Mouse (Mus musculus): Measurements from ENCODE around the gene Abcf2.
"Not testable (repeated sequence)": the region's sequence is repeated elsewhere in the genome, so short reads cannot be mapped to it uniquely, and the experiment has no call there.

Gene Abcf2

DNA sequence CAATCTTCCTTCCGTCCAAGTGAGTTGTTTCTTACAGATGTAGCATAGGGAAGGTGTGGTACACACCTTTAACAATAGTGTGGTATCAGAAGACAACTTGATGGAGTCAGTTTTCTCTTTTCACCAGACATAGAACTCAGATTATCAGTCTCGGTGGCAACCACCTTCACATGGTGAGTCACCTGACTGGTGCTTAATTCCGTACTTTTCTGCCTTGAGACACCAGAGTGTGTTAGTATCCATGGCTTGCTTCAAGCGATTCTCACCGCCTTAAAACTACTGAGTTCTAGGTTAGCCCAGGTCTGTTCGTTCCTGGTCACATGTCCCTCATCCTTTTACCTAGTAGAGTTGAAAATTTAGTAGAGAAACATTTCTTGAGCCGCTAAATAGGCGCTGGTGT, 8.8 kb upstream of the Abcf2 start:
- DNase-seq, result no peak

DNA sequence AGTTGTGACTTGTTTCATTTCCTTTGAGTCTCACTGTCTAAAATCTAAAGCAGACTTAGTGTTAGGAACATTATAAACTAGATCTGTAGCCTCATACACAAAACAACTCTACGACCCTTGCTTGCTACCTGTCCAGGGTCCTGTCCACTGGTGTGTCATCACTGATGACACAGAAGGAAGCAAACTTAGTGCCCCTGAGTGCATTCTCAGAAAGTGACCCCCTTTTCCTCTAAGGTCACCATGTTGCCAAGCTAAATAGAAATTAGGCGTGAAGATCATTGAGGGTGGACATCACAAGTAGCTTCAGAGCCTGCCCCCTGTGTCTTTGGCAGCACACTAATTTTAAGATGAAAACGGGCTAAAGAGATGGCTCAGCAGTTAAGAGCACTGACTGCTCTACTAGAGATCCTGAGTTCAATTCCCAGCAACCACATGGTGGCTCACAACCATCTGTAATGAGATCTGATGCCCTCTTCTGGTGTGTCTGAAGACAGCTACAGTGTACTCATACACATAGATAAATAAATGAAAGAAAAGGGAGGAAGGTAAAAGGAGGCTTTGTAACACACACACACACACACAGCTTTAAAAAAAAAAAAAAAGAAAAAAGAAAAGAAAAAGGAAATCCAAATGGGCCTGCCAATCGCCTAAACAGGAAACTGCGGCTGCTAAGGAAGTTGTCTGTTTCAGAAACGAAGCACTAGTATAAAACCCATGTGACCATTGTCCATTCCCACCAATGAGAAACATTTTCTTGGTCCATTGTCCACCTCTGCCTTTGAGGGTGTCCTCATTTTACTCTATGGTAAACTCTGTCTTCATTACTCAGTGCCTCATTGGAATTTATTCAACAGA, 1.1 kb upstream of the Abcf2 start:
- DNase-seq, result no peak

DNA sequence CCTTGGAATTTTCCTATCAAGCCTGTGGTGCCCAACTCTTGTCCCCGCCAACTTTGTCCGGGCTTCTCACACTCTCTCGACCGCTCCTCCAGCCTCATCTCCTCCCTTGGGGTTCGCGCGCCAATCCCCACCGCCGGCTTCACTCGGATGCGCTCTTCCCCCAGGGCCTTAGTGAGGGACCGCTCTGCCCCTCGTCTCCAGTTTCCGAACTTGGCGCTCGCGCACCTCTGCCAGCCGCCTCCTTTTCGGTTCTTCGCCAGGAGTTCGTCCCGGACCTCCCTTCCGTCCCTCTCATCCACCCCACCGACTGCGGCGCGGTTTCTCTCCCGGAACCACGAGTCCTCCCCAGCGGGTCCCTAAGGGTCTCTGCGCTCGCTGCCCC, 475 bp downstream of the Abcf2 start:
- no peak for DNase-seq

DNA sequence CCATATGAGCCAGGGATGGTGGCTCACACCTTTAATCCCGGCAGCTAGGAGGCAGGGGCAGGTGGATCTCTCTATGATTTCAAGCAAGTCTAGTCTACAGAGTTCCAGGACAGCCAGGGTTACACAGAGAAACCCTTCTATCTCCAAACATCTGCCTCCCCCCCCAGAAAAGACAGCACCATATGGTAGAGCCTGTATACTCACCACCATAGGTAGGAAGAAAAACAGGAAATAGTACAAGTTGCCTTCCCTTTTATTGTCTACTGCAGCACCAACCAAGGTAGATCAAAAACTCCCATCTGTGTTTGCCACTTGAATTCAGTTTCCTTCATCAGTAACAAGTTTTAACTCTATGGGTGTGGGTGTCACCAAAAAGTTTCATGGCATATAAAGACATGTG, 1.3 kb downstream of the Abcf2 start:
- no peak for DNase-seq

DNA sequence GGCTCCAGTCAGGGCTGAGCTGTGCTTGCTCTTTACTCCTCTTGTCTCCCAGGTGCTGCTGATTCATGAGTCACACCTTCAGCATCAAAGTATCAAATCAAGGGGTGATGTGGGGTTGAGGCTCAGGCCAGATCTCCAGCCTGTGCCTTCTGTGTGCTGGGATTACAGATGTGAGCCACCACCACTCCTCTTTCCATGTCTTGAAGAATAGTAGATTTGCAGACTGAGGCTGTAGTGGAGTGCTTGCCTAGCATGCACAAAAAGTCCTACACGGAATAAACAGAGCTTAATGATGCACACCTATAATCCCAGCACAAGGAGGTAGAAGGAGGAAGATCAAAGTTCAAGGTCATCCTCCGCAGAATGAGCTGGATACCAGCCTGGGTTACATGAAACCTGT, 20.6 kb downstream of the Abcf2 start, which contains the start of gene 4931409K22Rik:
4931409K22Rik (minus strand) TSS at position 101 of the 400 bp plus-strand sequence.
- DNase-seq, result no peak

DNA sequence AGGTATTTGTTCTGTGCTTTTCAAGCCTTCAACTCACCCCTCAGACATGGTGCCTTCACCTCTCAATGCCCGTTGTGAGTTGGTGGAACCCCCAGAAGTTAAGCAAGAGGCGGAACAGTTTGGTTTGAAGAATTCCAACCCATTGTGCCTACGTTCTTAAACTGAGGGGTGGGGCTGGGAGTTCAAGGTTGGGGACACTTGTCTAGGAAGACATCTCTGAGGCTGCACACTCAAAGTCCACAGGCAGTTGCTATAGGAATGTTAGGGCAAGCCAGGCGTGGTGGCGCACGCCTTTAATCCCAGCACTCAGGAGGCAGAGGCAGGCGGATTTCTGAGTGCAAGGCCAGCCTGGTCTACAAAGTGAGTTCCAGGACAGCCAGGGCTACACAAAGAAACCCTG, 21.9 kb downstream of the Abcf2 start:
- DNase-seq, result not testable (repeated sequence)

DNA sequence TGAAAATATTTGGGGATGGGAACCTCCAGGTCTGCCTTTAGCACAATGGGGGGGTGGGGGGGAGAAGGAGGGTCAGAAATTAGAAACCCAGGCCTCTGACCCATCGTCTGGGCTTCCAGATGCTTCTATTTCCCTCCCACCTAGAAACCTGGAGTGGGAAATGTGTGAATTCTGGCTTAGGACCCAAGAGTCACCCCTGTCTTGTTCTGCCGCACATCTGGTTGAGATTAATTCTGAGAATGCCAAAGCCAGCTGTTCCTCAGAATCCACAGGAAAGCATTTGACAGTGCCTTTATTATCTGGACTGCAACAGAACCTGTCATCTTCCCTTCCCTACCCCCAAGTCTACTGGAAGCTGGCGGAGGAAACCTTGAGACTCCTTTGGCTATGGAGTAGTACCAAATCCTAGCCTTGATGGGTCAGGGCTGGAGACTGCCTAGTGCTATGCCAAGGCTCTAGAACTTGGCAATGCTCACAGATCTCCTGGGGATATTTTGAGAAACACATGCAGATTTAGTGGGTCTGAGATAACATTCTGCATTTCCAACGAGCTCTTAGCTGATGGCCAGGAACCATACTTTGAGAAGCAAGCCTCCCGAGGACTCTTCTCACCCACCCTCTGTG, 23.5 kb downstream of the Abcf2 start:
- no peak for DNase-seq

DNA sequence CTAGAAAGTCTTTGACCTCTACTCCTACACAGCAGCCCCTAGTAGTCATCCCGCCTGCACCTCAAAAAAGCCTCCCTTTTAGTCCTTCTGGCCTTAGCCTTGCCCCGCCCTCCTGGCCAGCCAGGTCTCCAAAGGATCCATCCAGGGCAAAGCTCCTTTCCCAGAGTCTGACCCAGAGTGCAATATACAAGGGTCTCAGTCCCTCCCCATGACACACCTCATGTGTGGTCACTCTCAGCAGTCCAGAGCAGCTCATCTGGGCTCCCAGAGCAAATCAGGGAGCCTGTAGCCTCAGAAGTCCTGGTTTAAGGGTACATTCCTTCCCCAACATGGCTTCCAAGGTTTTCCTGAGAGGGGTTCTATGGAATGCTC, 26.0 kb downstream of the Abcf2 start:
- DNase-seq, result no peak

DNA sequence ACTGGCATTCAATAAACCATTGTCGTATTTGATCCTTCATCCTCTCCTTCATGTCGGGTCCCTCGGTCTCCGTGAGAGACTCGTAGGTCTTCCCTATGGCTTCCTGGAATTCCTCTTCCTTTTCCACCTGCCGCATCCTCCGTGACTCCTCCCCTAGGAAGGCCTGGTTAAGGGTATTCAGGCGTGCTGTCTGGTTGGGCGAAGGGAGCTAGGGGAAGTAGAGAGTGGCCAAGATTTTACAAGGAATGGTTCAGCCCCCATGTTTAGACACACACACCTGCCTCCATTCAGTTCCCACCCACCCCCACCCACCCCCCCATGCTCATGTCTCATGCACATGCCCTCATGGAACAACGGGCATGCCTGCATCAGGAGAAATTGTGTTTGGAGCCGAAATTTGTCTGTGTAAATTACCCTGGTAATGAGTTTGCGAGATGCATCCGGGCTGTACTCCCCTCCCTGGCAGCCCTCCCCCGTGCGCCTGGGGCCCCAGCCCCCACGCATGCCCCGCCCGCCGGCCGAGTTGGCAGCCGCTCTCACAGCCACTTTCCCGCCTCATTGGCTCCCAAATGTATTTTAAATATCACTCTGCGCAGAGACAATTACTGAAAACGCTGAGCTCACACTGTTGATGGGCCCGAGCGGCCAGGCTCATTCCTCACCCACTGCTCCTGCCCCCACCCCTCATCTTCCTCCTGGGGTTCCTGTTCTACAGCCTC, 26.5 kb downstream of the Abcf2 start:
- peak; percentile 77 for DNase-seq

DNA sequence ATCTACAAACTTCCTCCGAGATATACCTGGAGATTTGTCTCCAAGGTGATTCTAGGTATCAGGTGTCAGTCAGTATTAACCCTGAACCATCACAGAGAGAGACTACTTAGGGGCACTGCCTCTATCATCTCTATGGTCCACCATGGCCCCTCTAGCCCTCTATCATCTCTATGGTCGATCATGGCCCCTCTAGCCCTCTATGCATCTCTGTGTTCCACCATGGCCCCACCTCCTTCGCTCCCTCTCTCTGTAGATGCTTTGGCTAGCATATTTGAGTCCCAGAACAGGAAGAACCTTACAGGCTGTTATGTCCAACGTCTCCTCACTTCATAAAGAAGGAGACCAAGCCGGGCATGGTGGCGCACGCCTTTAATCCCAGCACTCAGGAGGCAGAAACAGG, 34.6 kb downstream of the Abcf2 start:
- no peak for DNase-seq

DNA sequence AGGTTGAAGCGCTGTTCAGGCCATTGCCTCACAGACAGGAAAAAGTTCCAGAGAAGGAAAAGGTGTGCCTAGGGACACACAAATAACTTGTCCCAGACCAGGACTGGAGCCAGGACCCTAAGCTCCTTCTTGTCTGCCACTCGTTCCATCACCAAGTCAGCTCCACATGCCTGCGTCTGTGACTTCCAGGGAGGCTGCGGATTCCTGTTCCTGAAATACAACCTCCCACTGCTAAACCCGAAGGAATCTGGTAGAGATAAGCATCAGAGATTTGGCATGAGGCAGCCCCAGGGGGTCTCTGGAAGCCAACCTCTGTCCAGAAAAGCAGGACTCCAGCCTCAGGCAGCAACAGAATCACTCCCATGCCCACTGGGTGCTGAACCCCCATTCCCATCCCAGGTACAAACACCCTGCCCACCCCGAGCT, 36.1 kb downstream of the Abcf2 start:
- no peak for DNase-seq

DNA sequence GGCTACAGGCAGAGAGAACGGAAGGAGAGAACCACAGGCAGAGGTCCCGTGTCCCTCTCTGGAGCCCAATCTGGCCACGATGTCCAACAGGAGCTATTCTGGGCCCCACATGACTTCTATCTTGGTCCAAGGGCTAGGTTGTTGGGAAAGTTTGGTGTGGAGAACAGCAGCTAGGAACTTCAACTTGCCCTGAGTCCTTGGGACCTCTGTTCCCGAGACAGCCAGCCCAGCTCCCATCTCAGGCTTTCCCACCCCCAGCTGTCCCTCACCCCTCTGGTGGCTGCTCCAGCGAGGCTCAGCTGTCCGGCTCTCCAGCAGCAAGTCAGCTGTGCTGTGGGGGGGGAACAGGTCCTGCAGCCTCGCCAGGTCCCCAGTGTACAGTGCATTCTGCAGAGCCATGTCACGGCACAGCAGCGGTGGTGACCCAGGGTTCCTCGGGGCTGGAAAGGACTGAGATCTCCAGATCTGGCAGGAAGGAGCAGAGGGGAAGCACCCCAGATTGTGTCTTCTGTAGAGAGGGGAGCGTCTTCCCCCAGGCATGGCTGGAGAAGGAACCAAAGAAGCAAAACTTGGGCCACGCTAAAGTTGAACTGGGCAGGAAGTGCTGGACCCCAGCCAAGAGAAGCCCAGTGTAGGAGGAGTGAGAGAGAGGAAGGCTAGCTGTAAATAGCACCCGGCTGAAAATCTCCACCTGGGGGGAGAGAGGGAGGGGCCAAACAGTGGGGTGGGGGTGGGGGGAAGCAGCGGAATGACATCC, 36.7 kb downstream of the Abcf2 start, which contains the start of gene Asb10:
Asb10 (minus strand) TSS at position 592 of the 757 bp plus-strand sequence.
- peak; percentile 87 for DNase-seq

DNA sequence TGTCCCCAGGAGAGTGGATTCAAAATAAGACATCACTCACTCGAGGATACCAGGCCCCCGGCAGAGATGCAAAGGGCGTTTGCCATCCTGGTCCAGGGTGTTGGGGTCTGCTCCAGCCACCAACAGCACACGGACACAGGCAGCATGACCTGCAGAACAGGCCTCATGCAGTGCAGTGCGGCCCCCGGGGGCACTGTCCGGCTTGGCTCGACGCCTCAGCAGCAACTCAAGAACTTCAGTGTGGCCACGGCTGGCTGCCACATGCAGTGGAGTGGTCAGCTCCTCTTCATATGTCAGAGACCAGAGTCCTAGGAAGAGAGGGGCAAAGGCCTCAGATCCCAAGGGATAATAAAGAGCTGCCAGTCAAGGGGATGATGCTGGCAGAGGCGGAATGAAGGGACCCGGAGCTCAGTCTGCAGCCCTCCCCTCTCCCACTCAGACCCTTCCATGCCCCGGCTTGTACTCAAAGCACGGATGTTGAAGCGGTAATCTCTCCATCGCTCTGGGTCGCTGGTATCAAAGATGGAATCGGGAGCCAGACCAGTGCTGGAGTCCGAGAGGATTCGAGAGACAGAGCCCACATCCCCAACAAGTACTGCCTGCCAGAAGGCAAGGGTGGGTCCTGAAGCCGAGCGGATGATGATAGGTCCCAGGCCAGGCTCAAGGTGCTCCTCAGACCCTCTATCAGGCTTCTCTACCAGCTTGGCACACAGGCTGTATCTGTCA, 37.5 kb downstream of the Abcf2 start:
- no peak for DNase-seq

DNA sequence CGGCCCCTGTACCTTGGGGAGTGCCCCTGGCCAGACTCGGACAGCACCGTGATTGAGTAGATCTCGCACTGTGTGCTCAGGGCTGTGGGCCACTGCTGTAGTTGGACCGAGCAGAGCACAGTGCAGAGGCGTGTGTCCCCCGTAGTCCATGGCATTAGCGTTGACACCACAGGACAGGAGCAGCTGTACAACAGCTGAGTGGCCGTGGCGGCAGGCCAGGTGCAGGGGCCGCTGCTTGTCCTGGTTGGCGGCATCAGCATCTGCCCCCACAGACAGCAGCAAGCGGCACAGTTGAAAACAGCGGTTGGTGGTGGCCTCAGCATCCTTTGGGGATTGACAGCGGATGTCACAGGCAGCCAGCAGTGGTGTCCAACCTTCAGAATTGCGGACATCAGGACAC, 39.6 kb downstream of the Abcf2 start:
- DNase-seq, result no peak

DNA sequence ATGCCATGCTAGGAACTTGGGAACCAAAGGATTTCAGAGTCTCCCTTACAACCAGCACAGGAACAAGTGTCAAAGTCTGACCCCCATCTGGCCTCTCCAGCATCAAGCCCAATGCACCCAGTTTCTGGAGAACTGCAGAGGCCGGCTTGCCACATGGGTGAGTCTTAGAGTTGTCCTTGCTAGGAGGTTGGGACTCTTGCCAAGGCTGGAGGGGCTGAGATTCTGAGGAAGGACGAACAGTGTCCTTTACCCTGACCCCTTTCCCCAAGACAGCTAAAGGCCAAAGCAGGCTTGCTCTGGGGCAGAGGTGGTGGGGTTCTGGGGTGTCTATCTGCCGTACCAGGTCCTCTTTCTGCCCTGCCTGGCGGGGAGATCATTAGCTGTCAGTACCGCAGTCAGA, 40.8 kb downstream of the Abcf2 start:
- DNase-seq, result no peak

DNA sequence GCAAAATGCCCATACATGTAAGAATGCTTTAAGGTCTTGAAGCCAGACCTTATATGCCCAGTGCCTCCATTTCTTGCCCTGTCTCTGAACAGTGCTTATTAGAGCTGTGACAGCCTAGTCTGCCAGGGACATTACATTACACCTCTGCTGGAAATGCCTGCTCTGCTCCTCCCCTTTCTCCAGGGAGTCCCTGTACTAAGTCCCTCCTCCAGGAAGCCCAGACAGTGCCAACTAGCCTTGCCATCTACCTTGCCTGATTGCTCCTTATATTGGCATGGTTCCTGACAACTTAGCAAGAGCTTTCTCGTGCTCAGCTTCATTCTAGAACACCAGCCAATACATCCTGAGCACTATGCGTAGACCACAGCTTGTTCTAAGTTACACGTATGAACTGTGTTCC, 41.5 kb downstream of the Abcf2 start:
- no peak for DNase-seq

DNA sequence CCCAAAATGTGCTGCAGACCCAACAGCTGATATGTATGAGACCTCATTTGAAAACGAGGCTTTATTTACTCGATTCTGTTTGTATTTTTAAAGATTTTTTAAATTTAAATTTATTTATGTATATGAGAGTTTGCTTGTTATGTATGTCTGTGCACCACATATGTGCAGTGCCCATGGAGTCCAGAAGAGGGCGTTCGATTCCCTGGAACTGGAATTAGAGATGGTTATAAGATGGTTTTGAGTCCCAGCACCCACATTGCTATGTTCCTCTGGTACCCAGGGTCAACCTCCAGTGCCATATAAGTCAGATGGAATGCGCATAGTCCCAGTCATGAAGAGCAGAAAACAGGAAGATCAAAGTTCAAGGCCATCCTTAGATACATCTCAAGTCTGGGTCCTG, 43.0 kb downstream of the Abcf2 start:
- DNase-seq, result no peak

DNA sequence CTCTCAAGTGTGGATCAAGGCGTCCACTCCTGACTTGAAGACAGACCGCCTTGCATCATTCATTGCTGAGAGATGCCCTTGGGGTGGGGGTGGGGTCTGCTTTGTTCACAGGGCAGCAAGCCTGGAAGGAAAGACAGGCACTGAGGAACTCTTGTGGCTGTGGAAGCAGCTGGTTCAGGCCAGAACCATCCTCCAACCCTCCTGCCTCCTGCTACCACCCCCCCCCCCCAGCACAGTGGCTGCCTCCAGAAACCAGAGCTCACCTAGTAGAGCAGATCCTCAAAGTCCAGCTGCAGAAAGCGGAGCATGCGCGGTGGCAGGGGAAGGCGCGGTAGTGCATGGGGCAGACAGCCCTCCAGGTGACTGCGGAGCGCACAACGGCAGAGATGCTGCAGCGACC, 43.9 kb downstream of the Abcf2 start:
- no peak for DNase-seq

DNA sequence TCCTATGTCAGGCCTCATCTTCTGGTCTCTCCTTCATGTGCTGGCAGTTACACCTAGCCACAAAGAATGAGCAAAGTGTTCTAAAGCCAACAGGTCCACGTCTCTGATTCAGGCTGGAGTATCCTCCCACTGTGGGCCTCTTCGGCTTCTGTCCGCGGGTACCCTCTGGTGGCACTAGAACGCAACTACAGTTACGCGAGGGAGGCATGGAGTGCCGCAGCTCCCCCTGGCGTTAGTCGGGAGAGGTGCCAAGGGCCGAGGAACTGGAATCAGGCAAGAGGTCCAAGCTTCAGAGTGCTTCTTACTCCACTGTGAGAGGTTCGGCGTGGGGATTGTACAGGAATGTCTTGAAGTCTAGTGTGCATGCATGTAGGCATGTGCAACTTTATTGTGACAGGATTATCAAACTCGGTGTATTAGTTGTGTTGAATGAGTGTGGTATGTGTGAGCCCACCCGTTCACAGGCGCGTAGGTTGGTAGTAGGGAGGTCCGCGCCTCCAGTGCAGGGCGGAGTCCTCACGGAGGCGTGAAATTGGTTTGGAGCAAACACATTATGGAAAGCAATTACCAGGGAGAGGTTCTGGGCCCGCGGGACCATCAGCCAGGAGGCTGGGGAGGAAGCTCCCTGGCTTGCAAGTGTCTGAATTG, 47.1 kb downstream of the Abcf2 start:
- peak; percentile 95 for DNase-seq

DNA sequence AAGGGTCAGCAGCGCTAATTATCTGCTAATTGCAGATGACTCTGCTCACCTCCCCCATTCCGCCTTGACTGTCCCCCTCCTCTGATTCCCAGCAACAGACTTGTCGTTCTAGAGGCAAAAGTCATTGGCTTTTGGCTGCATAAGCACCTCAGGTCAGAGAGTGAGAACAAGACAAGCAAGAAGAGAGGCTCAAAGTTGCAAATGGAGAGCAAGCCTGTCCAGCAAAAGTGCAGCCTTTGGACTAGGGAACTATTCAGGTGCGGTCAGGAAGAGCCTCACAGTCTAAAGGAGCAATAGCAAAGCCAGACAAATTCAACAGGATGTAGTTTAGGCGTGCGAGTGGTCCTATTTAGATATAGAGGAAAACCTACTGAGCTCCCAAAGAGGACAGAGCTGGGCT, 49.5 kb downstream of the Abcf2 start:
- DNase-seq, result no peak

DNA sequence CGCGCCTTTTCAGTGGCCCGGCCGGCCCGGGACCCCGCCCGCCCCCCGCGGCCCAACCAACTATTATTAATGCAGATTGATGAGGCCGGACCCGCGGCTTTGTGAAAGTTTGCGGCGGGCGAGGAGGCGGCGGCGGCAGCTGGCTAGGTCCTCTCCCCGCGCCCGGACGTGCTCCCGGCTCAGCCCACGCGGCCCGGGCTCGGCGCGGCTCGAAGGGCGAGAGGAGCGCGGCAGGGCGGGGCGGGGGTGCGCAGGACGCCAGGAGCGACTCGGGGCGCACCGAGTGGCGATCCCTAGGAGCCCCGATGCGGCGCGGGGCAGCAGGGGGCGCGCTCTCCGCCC, 50.4 kb downstream of the Abcf2 start, which contains the start of gene Gbx1:
Gbx1 (minus strand) TSS at position 314 of the 342 bp plus-strand sequence.
- peak; percentile 66 for DNase-seq

Data from kidney, postnatal 10 days (tissue).